Mouse (Mus musculus) adrenal gland, adult 18-20 months (tissue): ENCODE measurements at regions not wholly inside any gene's neighbourhood (a gene's known extent, or its start where the extent isn't known, plus 50 kb on each side); places are given as distances from the start of the nearest gene placed in this dataset.
A peak's percentile ranks its signal among the peaks of the same experiment; 100 is the strongest.

Experiments used
- DNase-seq, 2 experiments: peaks; one replicate each; pipeline ENCODE4 v3.0.0; 2021 to 2022; ENCODE audit warnings: low spot score in 2 of 2

GRCm38 (mm10) chr4:105968324-105968723, 178.7 kb downstream of the Gm12728 start:
- no peak for DNase-seq

GRCm38 (mm10) chr4:105969628-105970027, 180.0 kb downstream of the Gm12728 start:
- DNase-seq = peak in 1 of 2 experiments; percentile 52

GRCm38 (mm10) chr4:105970056-105970455, 180.4 kb downstream of the Gm12728 start:
- DNase-seq = no peak

GRCm38 (mm10) chr4:105972736-105973135, 183.1 kb downstream of the Gm12728 start:
- DNase-seq = peak in 1 of 2 experiments; percentile 30

- DNase-seq = peak in 1 of 2 experiments; percentile 22
Measured at GRCm38 (mm10) chr4:105973769-105974397, 184.2 kb downstream of the Gm12728 start.

- DNase-seq = no peak
Measured at GRCm38 (mm10) chr4:105974948-105975347, 185.3 kb downstream of the Gm12728 start.

GRCm38 (mm10) chr4:105979048-105979447, 189.4 kb downstream of the Gm12728 start:
- DNase-seq = no peak

- no peak for DNase-seq
Measured at GRCm38 (mm10) chr4:105983018-105983417, 193.3 kb downstream of the Gm12728 start.

- no peak for DNase-seq
Measured at GRCm38 (mm10) chr4:105987963-105988602, 198.4 kb downstream of the Gm12728 start.

- no peak for DNase-seq
Measured at GRCm38 (mm10) chr4:105992581-105993127, 203.0 kb downstream of the Gm12728 start.

GRCm38 (mm10) chr4:105994390-105994798, 204.7 kb downstream of the Gm12728 start:
- DNase-seq = no peak

GRCm38 (mm10) chr4:105996060-105996459, 206.4 kb downstream of the Gm12728 start:
- DNase-seq = no peak

GRCm38 (mm10) chr4:105996893-105997630, 207.4 kb downstream of the Gm12728 start:
- DNase-seq = no peak

GRCm38 (mm10) chr4:106002516-106002915, 212.8 kb downstream of the Gm12728 start:
- no peak for DNase-seq

GRCm38 (mm10) chr4:106005936-106006335, 216.3 kb downstream of the Gm12728 start:
- DNase-seq = no peak

GRCm38 (mm10) chr4:106007334-106008190, 217.9 kb downstream of the Gm12728 start:
- no peak for DNase-seq

GRCm38 (mm10) chr4:106017065-106017646, 227.5 kb downstream of the Gm12728 start:
- no peak for DNase-seq

GRCm38 (mm10) chr4:106018936-106019335, 229.3 kb downstream of the Gm12728 start:
- no peak for DNase-seq

- DNase-seq = no peak
Measured at GRCm38 (mm10) chr4:106020338-106020737, 230.7 kb downstream of the Gm12728 start.

GRCm38 (mm10) chr4:106024591-106024990, 234.9 kb downstream of the Gm12728 start:
- DNase-seq = no peak
